Mouse (Mus musculus) hindbrain, embryonic 11.5 days (tissue): Measurements from ENCODE around the gene Nup214. TPM values are rescaled to one million over a fixed set of nuclear protein-coding genes. Genes with fewer than 3 reads are reported as not detected.
A peak's percentile ranks its signal among the peaks of the same experiment; 100 is the strongest.

ENCODE experiments used
- ATAC-seq: fragments of 200-750 bp; cut with Nextera tagmentation; 2 replicates; pipeline ENCODE4 v1.8.0; 2017; ENCODE audit warnings: mild to moderate bottlenecking, moderate TSS enrichment, moderate library complexity; ENCODE audit not compliant: low FRiP score
- DNase-seq: peaks from one replicate; pipeline ENCODE4 v3.0.0-alpha.2; 2015; ENCODE audit warnings: low spot score
- H3K27ac ChIP-seq: fragments of 300-500 bp; sonication (generic); 2 replicates; pipeline ENCODE4 v1.5.1; 2014; ENCODE audit warnings: mild to moderate bottlenecking, low read depth, low read length
- H3K27me3 ChIP-seq: fragments of 300-500 bp; sonication (generic); 2 replicates; pipeline ENCODE4 v1.6.1; 2014; ENCODE audit warnings: mild to moderate bottlenecking, low read length, moderate library complexity, mixed read lengths; ENCODE audit not compliant: control insufficient read depth, insufficient read depth
- H3K36me3 ChIP-seq: fragments of 300-500 bp; sonication (generic); 2 replicates; pipeline ENCODE4 v1.6.1; 2014; ENCODE audit warnings: mild to moderate bottlenecking, low read length, moderate library complexity, mixed read lengths; ENCODE audit not compliant: control insufficient read depth, insufficient read depth
- H3K4me1 ChIP-seq: fragments of 300-500 bp; sonication (generic); replicated peaks from 2 replicates; pipeline ENCODE4 v1.6.1; 2014; ENCODE audit warnings: low read length, mixed read lengths; ENCODE audit not compliant: control insufficient read depth, insufficient read depth
- H3K4me2 ChIP-seq: fragments of 300-500 bp; sonication (generic); replicated peaks from 2 replicates; pipeline ENCODE4 v1.6.1; 2014; ENCODE audit warnings: mild to moderate bottlenecking, low read depth, low read length
- H3K4me3 ChIP-seq: fragments of 300-500 bp; sonication (generic); 2 replicates; pipeline ENCODE4 v1.5.1; 2014; ENCODE audit warnings: low read depth, low read length
- H3K9ac ChIP-seq: fragments of 300-500 bp; sonication (generic); 2 replicates; pipeline ENCODE4 v1.6.1; 2014; ENCODE audit warnings: low read depth, low read length
- H3K9me3 ChIP-seq: fragments of 300-500 bp; sonication (generic); 2 replicates; pipeline ENCODE4 v1.6.1; 2016; ENCODE audit warnings: low read length; ENCODE audit not compliant: control insufficient read depth
- WGBS: fragments of 180-500 bp; shearing (Covaris S2); extraction: QIAGEN DNeasy Blood & Tissue Kit; methylation state at CpG from one replicate; pipeline ENCODE4 v1.1.7; 2014; 5-methylcytosine and 5-hydroxymethylcytosine counted together
- polyA plus RNA-seq: library from polyadenylated mRNA; unstranded; fragments of >200 nt; fragmentation: Nextera tagmentation; extraction: Ambion mirVana; gene quantifications from 2 replicates; pipeline ENCODE4 v1.2.1, GENCODE M21; 2014

The Nup214 gene
- polyA plus RNA-seq, 1 experiment from 2014 or later, result 76.1 TPM

DNA sequence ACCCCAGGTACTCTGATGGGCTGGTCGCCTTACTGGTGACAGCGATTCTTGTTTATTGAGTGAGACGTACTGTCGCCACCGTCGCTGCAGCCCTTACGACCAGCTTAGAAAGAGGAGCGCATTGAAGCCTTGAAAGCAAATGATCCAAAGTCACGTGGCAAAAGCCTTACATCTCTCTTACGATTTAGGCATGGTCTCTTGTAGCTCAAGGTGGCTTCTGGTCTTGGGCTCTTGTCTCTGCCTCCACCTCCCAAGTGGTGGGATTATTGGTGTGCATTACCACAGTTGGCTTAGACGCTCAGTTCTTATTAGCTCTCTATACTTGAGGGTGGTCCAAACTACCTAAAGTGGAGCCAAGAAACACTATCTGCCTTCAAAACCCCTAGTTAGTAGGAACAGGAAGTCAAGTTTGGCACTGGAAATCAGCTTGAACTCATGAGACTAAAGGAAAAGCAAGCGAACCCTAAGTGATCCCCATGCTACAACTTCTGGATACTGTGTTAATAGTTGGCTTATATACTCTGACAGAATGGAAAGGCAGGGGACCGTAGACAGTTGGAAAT lies 654 bp downstream of the Nup214 start:
- Histone ChIP-seq H3K27me3 (no peaks in the 10 kb centered on the region), H3K9ac (peak overlapping the region; percentile 95), H3K36me3 (peaks cover 7% of the 10 kb centered on the region; the same call in 1 of the 2 replicates), H3K4me2 (peak overlapping the region; percentile 77), H3K9me3 (no peaks in the 10 kb centered on the region), H3K4me1 (peaks cover 6% of the 10 kb centered on the region), H3K27ac (no peak overlapping the region), H3K4me3 (peak overlapping the region; percentile 98)
- WGBS, result 10% methylated on average over 13 of the region's 13 CpGs
- ATAC-seq, result no peak
- DNase-seq, result no peak

GRCm38 (mm10) chr2:31987774-31988173 lies 13.5 kb downstream of the Nup214 start:
- H3K27me3 ChIP-seq, result no peaks in the 10 kb centered on the region
- no peak overlapping the region for H3K4me3 ChIP-seq
- peaks cover 35% of the 10 kb centered on the region for H3K36me3 ChIP-seq
- no peak overlapping the region for H3K27ac ChIP-seq
- 96% methylated on average over 1 of the region's 1 CpGs for WGBS
- ATAC-seq (no peak), DNase-seq (no peak)
- H3K9me3 ChIP-seq, result no peaks in the 10 kb centered on the region
- no peaks in the 10 kb centered on the region for H3K4me1 ChIP-seq
- H3K9ac ChIP-seq, result no peak overlapping the region
- H3K4me2 ChIP-seq, result no peak overlapping the region

DNA sequence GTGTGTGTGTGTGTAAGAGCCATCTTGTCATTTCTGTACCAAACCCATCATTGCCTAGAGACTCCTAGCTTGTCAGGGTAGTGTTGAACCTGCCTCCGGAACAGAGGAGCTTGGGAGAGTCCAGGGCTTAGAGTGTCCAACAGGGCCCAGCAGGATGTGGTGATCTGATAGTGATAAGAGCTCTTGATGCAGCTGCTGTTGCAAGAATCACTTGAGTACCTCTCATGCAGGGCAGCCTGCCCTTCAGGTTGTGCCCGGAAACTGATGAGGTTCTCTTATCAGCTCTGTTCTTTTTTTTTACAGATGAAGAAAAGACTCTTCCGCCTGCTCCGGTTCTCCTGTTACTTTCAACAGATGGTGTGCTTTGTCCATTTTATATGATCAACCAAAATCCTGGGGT lies 16.7 kb downstream of the Nup214 start:
- Histone ChIP-seq H3K27ac (no peak overlapping the region), H3K4me3 (no peak overlapping the region), H3K4me1 (no peaks in the 10 kb centered on the region), H3K9me3 (no peaks in the 10 kb centered on the region), H3K9ac (no peak overlapping the region), H3K36me3 (peaks cover 21% of the 10 kb centered on the region), H3K4me2 (no peak overlapping the region), H3K27me3 (no peaks in the 10 kb centered on the region)
- no peak for DNase-seq
- no peak for ATAC-seq
- WGBS, result 91% methylated on average over 4 of the region's 4 CpGs

DNA sequence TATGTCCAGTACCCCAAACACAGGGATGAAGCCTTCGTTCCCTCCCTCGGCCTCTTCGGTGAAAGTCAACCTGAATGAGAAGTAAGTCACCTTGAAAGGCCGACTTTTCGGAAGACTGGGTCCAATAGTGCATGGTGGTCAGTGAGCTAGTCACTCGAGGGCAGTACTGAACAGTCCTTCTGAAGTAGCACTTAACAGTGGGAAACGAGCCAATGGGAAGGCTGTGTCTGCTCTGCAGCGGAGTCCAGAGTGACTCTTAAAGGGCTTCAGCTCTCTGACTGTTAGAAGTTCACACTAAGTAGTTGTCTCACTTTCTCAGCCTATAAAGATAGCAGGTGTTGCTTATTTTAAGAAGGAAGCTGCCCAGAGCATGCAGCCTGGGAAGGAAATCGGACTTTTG lies 20.7 kb downstream of the Nup214 start:
- Histone ChIP-seq H3K36me3 (peaks cover 30% of the 10 kb centered on the region), H3K9me3 (no peaks in the 10 kb centered on the region), H3K4me3 (no peak overlapping the region), H3K9ac (no peak overlapping the region), H3K27me3 (no peaks in the 10 kb centered on the region), H3K27ac (no peak overlapping the region), H3K4me2 (no peak overlapping the region), H3K4me1 (no peaks in the 10 kb centered on the region)
- DNase-seq, result no peak
- no peak for ATAC-seq
- 95% methylated on average over 9 of the region's 9 CpGs for WGBS

GRCm38 (mm10) chr2:31996060-31996459 lies 21.8 kb downstream of the Nup214 start:
- Histone ChIP-seq H3K4me3 (no peak overlapping the region), H3K9ac (no peak overlapping the region), H3K4me1 (no peaks in the 10 kb centered on the region), H3K27ac (no peak overlapping the region), H3K9me3 (no peaks in the 10 kb centered on the region), H3K4me2 (no peak overlapping the region), H3K36me3 (peaks cover 25% of the 10 kb centered on the region), H3K27me3 (no peaks in the 10 kb centered on the region)
- WGBS, result 95% methylated on average over 13 of the region's 13 CpGs
- DNase-seq, result no peak
- ATAC-seq, result no peak

DNA sequence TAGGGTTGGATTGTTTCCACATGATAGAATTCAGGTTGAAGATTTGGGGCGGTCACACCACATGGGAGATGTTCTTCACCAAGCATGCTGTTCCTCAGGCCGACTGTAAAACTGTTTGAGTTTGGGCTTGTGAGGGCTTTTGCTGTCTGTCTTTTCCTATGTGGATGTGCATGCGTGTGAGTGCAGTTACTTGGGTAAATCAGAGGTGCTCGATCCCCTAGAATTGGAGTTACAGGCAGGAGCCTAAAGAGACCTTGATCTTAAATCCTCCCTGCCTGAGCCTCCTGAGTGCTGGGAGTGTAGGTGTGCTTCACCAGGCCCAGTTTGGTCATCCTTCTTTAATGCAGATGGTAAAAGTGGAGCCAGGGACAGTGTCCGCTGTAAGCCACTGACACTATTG lies 23.3 kb downstream of the Nup214 start:
- H3K9ac ChIP-seq, result no peak overlapping the region
- no peaks in the 10 kb centered on the region for H3K9me3 ChIP-seq
- DNase-seq (no peak), ATAC-seq (no peak)
- H3K4me1 ChIP-seq, result no peaks in the 10 kb centered on the region
- no peaks in the 10 kb centered on the region for H3K27me3 ChIP-seq
- H3K36me3 ChIP-seq, result peaks cover 19% of the 10 kb centered on the region
- 95% methylated on average over 5 of the region's 5 CpGs for WGBS
- H3K4me2 ChIP-seq, result no peak overlapping the region
- H3K27ac ChIP-seq, result no peak overlapping the region
- H3K4me3 ChIP-seq, result no peak overlapping the region

DNA sequence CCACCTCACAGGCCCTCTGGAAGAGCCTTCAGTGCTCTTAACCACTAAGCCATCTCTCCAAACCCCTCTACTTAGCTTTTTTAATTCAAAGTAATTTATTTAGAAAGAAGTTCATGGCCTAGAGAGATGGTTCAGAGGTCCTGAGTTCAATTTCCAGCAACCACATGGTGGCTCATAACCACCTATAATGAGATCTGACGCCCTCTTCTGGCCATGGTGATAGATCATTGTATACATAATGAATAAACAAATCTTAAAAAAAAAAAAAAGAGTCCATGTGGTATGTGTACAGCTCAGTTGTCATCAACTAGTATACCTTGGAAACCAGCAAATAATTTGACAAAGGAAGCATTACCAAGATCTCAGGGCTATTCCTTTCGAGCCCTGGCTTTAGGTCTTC lies 24.2 kb downstream of the Nup214 start:
- Histone ChIP-seq H3K36me3 (peaks cover 21% of the 10 kb centered on the region), H3K9ac (no peak overlapping the region), H3K9me3 (no peaks in the 10 kb centered on the region), H3K4me1 (no peaks in the 10 kb centered on the region), H3K27ac (no peak overlapping the region), H3K4me3 (no peak overlapping the region), H3K4me2 (no peak overlapping the region), H3K27me3 (no peaks in the 10 kb centered on the region)
- no peak for ATAC-seq
- DNase-seq, result peak; percentile 10
- 86% methylated on average over 2 of the region's 2 CpGs for WGBS

- H3K36me3 ChIP-seq, result peaks cover 7% of the 10 kb centered on the region; the same call in 1 of the 2 replicates
- DNase-seq, result no peak
Observed at GRCm38 (mm10) chr2:32008311-32008710, 34.1 kb downstream of the Nup214 start.

GRCm38 (mm10) chr2:32008716-32009115 lies 34.5 kb downstream of the Nup214 start:
- Histone ChIP-seq H3K9me3 (no peaks in the 10 kb centered on the region), H3K27me3 (no peaks in the 10 kb centered on the region), H3K27ac (no peak overlapping the region), H3K9ac (no peak overlapping the region), H3K4me2 (no peak overlapping the region), H3K4me1 (no peaks in the 10 kb centered on the region), H3K36me3 (peaks cover 7% of the 10 kb centered on the region; the same call in 1 of the 2 replicates), H3K4me3 (no peak overlapping the region)
- DNase-seq, result no peak
- no peak for ATAC-seq
- WGBS, result 92% methylated on average over 11 of the region's 11 CpGs

More at GRCm38 (mm10) chr2:32008311-32008710, 34.1 kb downstream of the Nup214 start:
- H3K4me1 ChIP-seq, result no peaks in the 10 kb centered on the region
- no peak overlapping the region for H3K27ac ChIP-seq
- WGBS, result 90% methylated on average over 2 of the region's 2 CpGs
- H3K9ac ChIP-seq, result no peak overlapping the region
- H3K4me3 ChIP-seq, result no peak overlapping the region
- no peaks in the 10 kb centered on the region for H3K27me3 ChIP-seq
- no peaks in the 10 kb centered on the region for H3K9me3 ChIP-seq
- ATAC-seq, result no peak
- no peak overlapping the region for H3K4me2 ChIP-seq
